Mouse (Mus musculus) hematopoietic stem cell, adult 5-6 weeks (primary cell): Measurements from ENCODE around the gene Asic4. TPM values are rescaled to one million over a fixed set of nuclear protein-coding genes. Genes with fewer than 3 reads are reported as not detected.

ENCODE experiments used
- ATAC-seq, 2 experiments: fragments of 125-278 bp in 1 of 2; replicated peaks in 1 of 2; 2 replicates each; pipeline ENCODE4 v1.8.0; 2016 to 2017; ENCODE audit warnings: inconsistent platforms in 2 of 2, mild to moderate bottlenecking in 2 of 2, moderate number of reproducible peaks in 2 of 2, low read depth in 1 of 2, moderate TSS enrichment in 1 of 2; ENCODE audit not compliant: low FRiP score in 2 of 2, poor library complexity in 2 of 2, severe bottlenecking in 2 of 2, insufficient read depth in 1 of 2, low TSS enrichment in 1 of 2
- total RNA-seq: library from RNA; stranded (forward); fragments of 172-1452, 232-1000 nt; gene quantifications from 2 replicates; pipeline ENCODE4 v1.2.3, GENCODE M21; 2017

Asic4 gene
- total RNA-seq = not detected in 2 replicates

- peak; percentile 9 to 43; a peak in 2 of 4 replicates for ATAC-seq
Observed at GRCm38 (mm10) chr1:75450314-75451005, at the start of gene Asic4. Gene Asic4 (plus strand): TSS chr1:75450436.

GRCm38 (mm10) chr1:75400493-75401115 is 49.6 kb upstream of the Asic4 start:
- no peak for ATAC-seq

- no peak for ATAC-seq
Observed at GRCm38 (mm10) chr1:75405547-75405946, 44.7 kb upstream of the Asic4 start.

GRCm38 (mm10) chr1:75406173-75406572 is 44.1 kb upstream of the Asic4 start:
- no peak for ATAC-seq

- ATAC-seq = no peak
Observed at GRCm38 (mm10) chr1:75407056-75407455, 43.2 kb upstream of the Asic4 start.

- ATAC-seq = no peak
Observed at GRCm38 (mm10) chr1:75408210-75408609, 42.0 kb upstream of the Asic4 start.

- no peak for ATAC-seq
Observed at GRCm38 (mm10) chr1:75409950-75410349, 40.3 kb upstream of the Asic4 start.

- ATAC-seq = no peak
Observed at GRCm38 (mm10) chr1:75412196-75412595, 38.0 kb upstream of the Asic4 start.

- peak in 1 of 2 experiments; percentile 48; a peak in 1 of 4 replicates for ATAC-seq
Observed at GRCm38 (mm10) chr1:75413749-75414148, 36.5 kb upstream of the Asic4 start.

- ATAC-seq = peak in 1 of 2 experiments; percentile 16; a peak in 1 of 4 replicates
Observed at GRCm38 (mm10) chr1:75421794-75422193, 28.4 kb upstream of the Asic4 start.

GRCm38 (mm10) chr1:75422216-75422822 is 27.9 kb upstream of the Asic4 start:
- no peak for ATAC-seq

- ATAC-seq = peak in 1 of 2 experiments; percentile 31; a peak in 1 of 4 replicates
Observed at GRCm38 (mm10) chr1:75422823-75423471, 27.3 kb upstream of the Asic4 start.

GRCm38 (mm10) chr1:75423780-75424390 is 26.4 kb upstream of the Asic4 start:
- ATAC-seq = no peak

- no peak for ATAC-seq
Observed at GRCm38 (mm10) chr1:75425796-75426471, 24.3 kb upstream of the Asic4 start.

GRCm38 (mm10) chr1:75435475-75436328 is 14.5 kb upstream of the Asic4 start, which contains the start of gene Gmppa:
Gene Gmppa (plus strand): TSS chr1:75435930.
- ATAC-seq = peak; percentile 94 to 97

GRCm38 (mm10) chr1:75438782-75439181 is 11.5 kb upstream of the Asic4 start:
- no peak for ATAC-seq
